Mouse (Mus musculus) hindbrain, embryonic 10.5 days (tissue): ENCODE results near the gene Got1. TPM values are rescaled to one million over a fixed set of nuclear protein-coding genes. Genes with fewer than 3 reads are reported as not detected.
"Not testable (repeated sequence)": the region's sequence is repeated elsewhere in the genome, so short reads cannot be mapped to it uniquely, and the experiment has no call there.

Source experiments
- DNase-seq: peaks from one replicate; pipeline ENCODE4 v3.0.0-alpha.2; 2017; ENCODE audit warnings: low spot score
- H3K27ac ChIP-seq: fragments of 300-500 bp; sonication (generic); 2 replicates; pipeline ENCODE4 v1.5.1; 2016; ENCODE audit warnings: mild to moderate bottlenecking, moderate library complexity
- H3K27me3 ChIP-seq: fragments of 300-500 bp; sonication (generic); 2 replicates; pipeline ENCODE4 v1.6.1; 2016; ENCODE audit warnings: mild to moderate bottlenecking; ENCODE audit not compliant: poor library complexity, insufficient read depth, severe bottlenecking
- H3K36me3 ChIP-seq: fragments of 300-500 bp; sonication (generic); 2 replicates; pipeline ENCODE4 v1.6.1; 2016; ENCODE audit warnings: mild to moderate bottlenecking, moderate library complexity
- H3K4me1 ChIP-seq: fragments of 300-500 bp; sonication (generic); replicated peaks from 2 replicates; pipeline ENCODE4 v1.6.1; 2016; ENCODE audit warnings: mild to moderate bottlenecking
- H3K4me3 ChIP-seq: fragments of 300-500 bp; sonication (generic); 2 replicates; pipeline ENCODE4 v1.5.1; 2016; ENCODE audit warnings: mild to moderate bottlenecking, moderate library complexity
- H3K9me3 ChIP-seq: fragments of 300-500 bp; sonication (generic); 2 replicates; pipeline ENCODE4 v1.6.1; 2016; ENCODE audit warnings: mild to moderate bottlenecking, moderate library complexity
- WGBS: fragments of 180-500 bp; shearing (Covaris S2); methylation state at CpG from one replicate; pipeline ENCODE4 v1.1.7; 2016; 5-methylcytosine and 5-hydroxymethylcytosine counted together
- polyA plus RNA-seq: library from polyadenylated mRNA; unstranded; fragments of >200 nt; fragmentation: Nextera tagmentation; extraction: Ambion mirVana; gene quantifications from 2 replicates; pipeline ENCODE4 v1.2.1, GENCODE M21; 2016

Got1 gene
- polyA plus RNA-seq, 1 experiment from 2014 or later, result 60.5 TPM

DNA sequence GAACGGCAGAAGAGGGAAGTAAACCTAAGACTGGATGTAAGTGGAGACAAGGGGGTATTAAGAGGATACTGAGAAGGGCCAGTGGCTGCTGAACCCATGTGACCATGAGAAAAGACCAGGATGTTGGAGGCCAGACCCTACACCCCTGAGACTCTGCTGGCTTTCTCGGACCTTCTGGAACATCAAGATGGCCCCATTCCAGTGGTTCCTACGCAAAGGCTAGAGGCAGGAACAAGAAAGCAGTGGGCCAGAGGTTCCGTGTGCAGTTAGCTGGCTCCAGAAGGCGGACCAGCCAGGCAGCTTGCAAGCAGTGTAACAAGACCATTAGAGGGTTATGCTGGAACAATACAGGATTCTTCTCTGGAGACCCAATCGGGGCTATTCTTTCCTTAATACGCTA lies 27.0 kb downstream of the Got1 start:
- H3K4me3 ChIP-seq, result no peak overlapping the region
- 90% methylated on average over 7 of the region's 7 CpGs for WGBS

GRCm38 (mm10) chr19:43495846-43496245 lies 28.6 kb downstream of the Got1 start:
- peaks cover 19% of the 10 kb centered on the region for H3K27me3 ChIP-seq
- WGBS, result 25% methylated on average over 5 of the region's 5 CpGs

More for the DNA sequence above, 27.0 kb downstream of the Got1 start:
- peaks cover 17% of the 10 kb centered on the region for H3K4me1 ChIP-seq
- DNase-seq, result no peak
- H3K27ac ChIP-seq, result no peak overlapping the region
- H3K9me3 ChIP-seq, result no peaks in the 10 kb centered on the region
- peaks cover 19% of the 10 kb centered on the region for H3K27me3 ChIP-seq
- peaks cover 39% of the 10 kb centered on the region for H3K36me3 ChIP-seq

GRCm38 (mm10) chr19:43494914-43495313 lies 29.5 kb downstream of the Got1 start:
- Histone ChIP-seq H3K9me3 (no peaks in the 10 kb centered on the region), H3K27ac (no peak overlapping the region), H3K4me1 (peaks cover 17% of the 10 kb centered on the region), H3K27me3 (peaks cover 19% of the 10 kb centered on the region), H3K36me3 (peaks cover 16% of the 10 kb centered on the region), H3K4me3 (peak overlapping the region; percentile 50)
- DNase-seq, result peak; percentile 27
- WGBS, result 9% methylated on average over 14 of the region's 14 CpGs

More at GRCm38 (mm10) chr19:43495846-43496245, 28.6 kb downstream of the Got1 start:
- DNase-seq, result peak; percentile 52
- Histone ChIP-seq H3K4me1 (peaks cover 17% of the 10 kb centered on the region), H3K27ac (no peak overlapping the region), H3K4me3 (no peak overlapping the region), H3K9me3 (no peaks in the 10 kb centered on the region), H3K36me3 (peaks cover 26% of the 10 kb centered on the region)

DNA sequence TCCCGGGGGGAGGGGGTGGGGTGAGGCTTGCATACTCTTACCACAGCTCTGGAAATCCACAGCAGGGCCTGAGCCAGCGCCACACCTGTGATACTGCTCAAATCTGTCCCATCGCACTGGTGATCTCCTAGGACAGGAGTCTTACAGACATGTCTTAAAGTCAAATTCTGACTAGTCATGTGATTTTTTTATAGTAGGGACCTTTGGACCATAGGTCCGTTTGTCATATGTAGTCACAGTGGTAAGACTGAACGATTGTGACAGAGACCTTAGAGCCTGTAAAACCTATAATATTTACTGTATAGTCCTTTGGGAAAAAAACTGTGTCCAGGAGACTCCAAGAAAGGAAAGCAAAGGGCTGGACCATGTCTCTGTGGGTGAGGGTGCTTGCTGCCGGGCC lies 30.5 kb downstream of the Got1 start:
- Histone ChIP-seq H3K4me3 (no peak overlapping the region), H3K27ac (no peak overlapping the region), H3K9me3 (no peaks in the 10 kb centered on the region), H3K4me1 (peaks cover 17% of the 10 kb centered on the region), H3K36me3 (peaks cover 6% of the 10 kb centered on the region), H3K27me3 (peaks cover 19% of the 10 kb centered on the region)
- DNase-seq, result no peak
- 78% methylated on average over 6 of the region's 6 CpGs for WGBS

DNA sequence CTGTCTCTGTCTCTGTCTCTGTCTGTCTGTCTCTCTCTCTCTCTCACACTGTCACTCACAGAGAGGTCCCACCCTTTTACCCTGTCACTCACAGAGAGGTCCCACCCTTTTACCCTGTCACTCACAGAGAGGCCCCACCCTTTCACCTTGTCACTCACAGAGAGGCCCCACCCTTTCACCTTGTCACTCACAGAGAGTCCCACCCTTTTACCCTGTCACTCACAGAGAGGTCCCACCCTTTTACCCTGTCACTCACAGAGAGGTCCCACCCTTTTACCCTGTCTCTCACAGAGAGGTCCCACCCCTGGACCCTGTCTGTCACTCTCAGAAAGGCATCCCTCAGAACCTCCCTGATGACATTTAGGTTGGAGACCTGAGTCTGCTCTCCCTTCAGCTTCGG lies 31.1 kb downstream of the Got1 start:
- not testable (repeated sequence) for H3K27ac ChIP-seq, H3K4me3 ChIP-seq, H3K9me3 ChIP-seq, DNase-seq, H3K36me3 ChIP-seq
- peaks cover 17% of the 10 kb centered on the region for H3K4me1 ChIP-seq
- WGBS, result 74% methylated on average over 1 of the region's 1 CpGs
- peaks cover 19% of the 10 kb centered on the region for H3K27me3 ChIP-seq

DNA sequence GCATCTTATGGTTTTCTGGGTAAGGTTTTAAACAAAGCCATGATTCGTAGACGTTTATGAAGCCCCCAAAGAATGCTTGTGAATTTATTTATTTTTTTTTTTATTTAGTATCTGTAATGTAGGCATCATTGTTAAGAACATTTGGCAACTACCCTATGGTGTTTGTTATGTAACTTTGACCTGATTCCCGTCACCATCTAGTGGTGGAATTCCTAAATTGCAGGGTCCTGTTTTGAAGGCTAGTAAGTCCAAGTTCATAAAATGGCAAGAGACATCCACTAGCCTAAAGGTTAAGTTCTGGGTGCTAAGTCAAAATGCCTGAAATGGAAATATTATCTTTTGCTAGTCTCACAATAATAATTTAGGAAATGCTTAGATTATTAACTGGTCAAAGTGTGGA lies 37.0 kb downstream of the Got1 start:
- Histone ChIP-seq H3K27me3 (no peaks in the 10 kb centered on the region), H3K36me3 (no peaks in the 10 kb centered on the region), H3K27ac (no peak overlapping the region), H3K4me1 (no peaks in the 10 kb centered on the region), H3K4me3 (no peak overlapping the region), H3K9me3 (no peaks in the 10 kb centered on the region)
- WGBS, result 39% methylated on average over 3 of the region's 3 CpGs
- no peak for DNase-seq

DNA sequence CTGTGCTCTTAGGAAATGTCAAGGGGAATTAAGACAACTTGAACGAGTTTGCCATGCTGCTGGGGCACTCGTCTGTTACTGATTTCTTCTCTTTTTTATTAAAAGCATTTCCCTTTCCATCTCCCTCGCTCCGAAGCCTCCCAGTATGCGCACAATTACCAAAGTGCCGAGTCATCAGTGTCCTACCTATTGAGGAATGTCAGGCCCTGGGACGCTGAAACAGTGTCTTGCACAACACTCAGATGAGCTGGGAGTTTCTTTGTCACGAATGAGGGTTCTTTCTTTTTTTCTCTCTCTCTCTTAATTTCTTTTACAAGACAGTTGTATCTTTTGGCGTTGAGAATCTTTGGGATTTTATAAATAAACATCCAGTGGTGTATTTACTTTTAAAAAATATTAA lies 43.9 kb downstream of the Got1 start:
- 69% methylated on average over 9 of the region's 9 CpGs for WGBS
- Histone ChIP-seq H3K27ac (no peak overlapping the region), H3K4me1 (0 out of 2 replicates have a peak, but pooled peaks cover 3% of the 10 kb centered on the region), H3K9me3 (no peaks in the 10 kb centered on the region), H3K27me3 (no peaks in the 10 kb centered on the region), H3K36me3 (no peaks in the 10 kb centered on the region), H3K4me3 (no peak overlapping the region)
- DNase-seq, result no peak

DNA sequence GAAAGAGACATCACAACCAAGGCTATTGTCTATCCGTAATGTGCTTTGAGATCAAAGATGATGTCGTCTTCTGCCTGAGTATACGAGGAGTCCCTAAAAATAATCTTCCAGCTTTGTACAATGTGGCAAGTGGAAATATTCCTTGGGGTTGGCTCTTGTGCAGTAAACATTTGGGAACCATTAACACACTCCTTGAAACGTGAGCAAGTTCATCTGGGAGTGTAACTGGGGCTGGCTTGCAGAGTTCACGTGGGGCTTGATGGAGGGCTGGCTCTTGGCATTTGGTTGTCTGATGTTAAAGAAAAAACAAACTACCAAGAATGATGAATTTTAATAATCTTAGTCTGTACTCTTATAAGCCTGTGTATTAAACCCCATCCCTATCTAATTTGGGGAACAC lies 45.0 kb downstream of the Got1 start:
- Histone ChIP-seq H3K9me3 (no peaks in the 10 kb centered on the region), H3K36me3 (no peaks in the 10 kb centered on the region), H3K27me3 (no peaks in the 10 kb centered on the region), H3K4me3 (no peak overlapping the region), H3K27ac (no peak overlapping the region), H3K4me1 (0 out of 2 replicates have a peak, but pooled peaks cover 3% of the 10 kb centered on the region)
- no peak for DNase-seq
- WGBS, result 87% methylated on average over 5 of the region's 5 CpGs

DNA sequence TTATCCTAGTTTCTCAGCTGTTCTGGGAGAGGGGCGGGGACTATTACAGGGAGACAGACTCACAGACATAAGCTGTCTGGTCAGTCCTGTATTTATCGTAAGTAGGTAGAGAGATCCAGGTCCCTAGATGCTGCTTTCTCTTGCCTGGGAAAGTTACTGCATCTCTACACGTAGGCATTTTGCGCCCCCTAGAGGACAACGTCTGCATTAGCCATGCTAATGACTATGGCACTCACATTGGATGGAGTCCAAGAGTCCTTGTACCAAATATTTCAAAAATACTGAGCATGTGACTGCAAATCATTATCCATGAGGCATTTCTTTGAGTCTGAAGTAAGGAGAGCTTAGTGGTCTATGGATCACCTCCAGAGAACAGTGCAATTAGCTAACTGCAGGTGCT lies 45.5 kb downstream of the Got1 start:
- Histone ChIP-seq H3K27ac (no peak overlapping the region), H3K27me3 (no peaks in the 10 kb centered on the region), H3K36me3 (no peaks in the 10 kb centered on the region), H3K4me3 (no peak overlapping the region), H3K9me3 (no peaks in the 10 kb centered on the region), H3K4me1 (0 out of 2 replicates have a peak, but pooled peaks cover 3% of the 10 kb centered on the region)
- DNase-seq, result peak; percentile 61
- 24% methylated on average over 5 of the region's 5 CpGs for WGBS

GRCm38 (mm10) chr19:43477436-43477835 lies 47.0 kb downstream of the Got1 start:
- no peak overlapping the region for H3K27ac ChIP-seq
- H3K36me3 ChIP-seq, result no peaks in the 10 kb centered on the region
- H3K27me3 ChIP-seq, result no peaks in the 10 kb centered on the region
- DNase-seq, result no peak
- WGBS, result 91% methylated on average over 5 of the region's 5 CpGs
- no peak overlapping the region for H3K4me3 ChIP-seq
- 0 out of 2 replicates have a peak, but pooled peaks cover 3% of the 10 kb centered on the region for H3K4me1 ChIP-seq
- H3K9me3 ChIP-seq, result no peaks in the 10 kb centered on the region

DNA sequence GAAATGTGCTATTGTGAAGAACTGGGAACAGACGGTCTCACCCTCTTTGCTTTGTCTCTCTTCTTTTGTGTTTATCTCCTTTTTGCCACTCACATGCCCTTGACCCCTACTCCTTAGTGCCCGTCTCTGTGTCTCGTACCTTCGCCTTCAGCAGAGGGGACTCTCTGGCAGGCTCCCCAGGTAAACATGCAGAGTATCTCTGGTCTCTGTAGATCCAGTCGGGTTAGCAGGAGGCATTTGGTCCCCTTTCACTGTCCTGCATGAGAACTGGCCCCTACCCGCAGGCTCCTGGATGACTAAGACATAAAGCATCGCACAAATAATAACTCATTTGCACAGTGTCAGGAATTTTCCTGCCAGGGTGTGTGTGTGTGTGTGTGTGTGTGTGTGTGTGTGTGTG lies 48.3 kb downstream of the Got1 start:
- Histone ChIP-seq H3K9me3 (no peaks in the 10 kb centered on the region), H3K4me1 (0 out of 2 replicates have a peak, but pooled peaks cover 3% of the 10 kb centered on the region), H3K27ac (no peak overlapping the region), H3K27me3 (no peaks in the 10 kb centered on the region), H3K36me3 (no peaks in the 10 kb centered on the region), H3K4me3 (no peak overlapping the region)
- 72% methylated on average over 7 of the region's 7 CpGs for WGBS
- DNase-seq, result no peak

GRCm38 (mm10) chr19:43475642-43476041 lies 48.8 kb downstream of the Got1 start:
- Histone ChIP-seq H3K36me3 (no peaks in the 10 kb centered on the region), H3K9me3 (no peaks in the 10 kb centered on the region), H3K27me3 (no peaks in the 10 kb centered on the region), H3K4me3 (no peak overlapping the region), H3K27ac (no peak overlapping the region), H3K4me1 (0 out of 2 replicates have a peak, but pooled peaks cover 3% of the 10 kb centered on the region)
- 60% methylated on average over 2 of the region's 2 CpGs for WGBS
- DNase-seq, result no peak

- Histone ChIP-seq H3K9me3 (no peaks in the 10 kb centered on the region), H3K4me1 (peaks cover 10% of the 10 kb centered on the region), H3K4me3 (no peak overlapping the region), H3K27ac (no peak overlapping the region), H3K36me3 (no peaks in the 10 kb centered on the region), H3K27me3 (no peaks in the 10 kb centered on the region)
- no peak for DNase-seq
- WGBS, result 92% methylated on average over 7 of the region's 7 CpGs
Observed at GRCm38 (mm10) chr19:43472781-43473180, 51.6 kb downstream of the Got1 start.

DNA sequence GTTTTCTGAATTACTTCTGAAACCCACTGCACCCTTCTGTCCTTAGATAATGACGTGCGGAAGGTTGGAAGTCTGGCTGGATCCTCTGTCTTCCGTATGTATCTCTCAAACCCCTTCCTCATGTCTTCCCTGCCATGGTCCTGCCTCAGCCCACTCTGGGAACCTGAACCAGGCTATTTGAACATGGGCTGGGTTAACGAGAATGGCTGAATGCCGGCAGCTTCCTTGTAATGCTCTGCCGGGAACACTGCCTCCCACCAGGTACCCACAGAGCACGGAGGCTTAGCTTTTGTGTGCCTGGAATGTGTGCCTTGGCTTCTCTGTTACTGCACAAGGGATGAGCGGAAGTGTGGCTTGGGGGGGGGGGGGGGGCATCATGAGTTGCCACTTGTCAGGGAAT lies 52.1 kb downstream of the Got1 start:
- WGBS, result 72% methylated on average over 8 of the region's 8 CpGs
- no peak for DNase-seq

More for the DNA sequence above, 52.1 kb downstream of the Got1 start:
- H3K4me1 ChIP-seq, result peaks cover 10% of the 10 kb centered on the region
- no peaks in the 10 kb centered on the region for H3K27me3 ChIP-seq
- H3K27ac ChIP-seq, result no peak overlapping the region
- H3K36me3 ChIP-seq, result no peaks in the 10 kb centered on the region
- H3K9me3 ChIP-seq, result no peaks in the 10 kb centered on the region
- H3K4me3 ChIP-seq, result no peak overlapping the region
